Mouse (Mus musculus) erythroblast, embryonic 14.5 days (primary cell): ENCODE measurements around the gene Kpna1.
"Not testable (repeated sequence)": the region's sequence is repeated elsewhere in the genome, so short reads cannot be mapped to it uniquely, and the experiment has no call there.

Experiments used
- GATA1 ChIP-seq: IDR thresholded peaks from 2 replicates; pipeline ENCODE4 v1.6.1; 2012; ENCODE audit warnings: low read length, inconsistent platforms, mixed read lengths
- TAL1 ChIP-seq: IDR thresholded peaks from 3 replicates; pipeline ENCODE4 v1.6.1; 2012; ENCODE audit warnings: low read length, inconsistent platforms, mixed read lengths

DNA sequence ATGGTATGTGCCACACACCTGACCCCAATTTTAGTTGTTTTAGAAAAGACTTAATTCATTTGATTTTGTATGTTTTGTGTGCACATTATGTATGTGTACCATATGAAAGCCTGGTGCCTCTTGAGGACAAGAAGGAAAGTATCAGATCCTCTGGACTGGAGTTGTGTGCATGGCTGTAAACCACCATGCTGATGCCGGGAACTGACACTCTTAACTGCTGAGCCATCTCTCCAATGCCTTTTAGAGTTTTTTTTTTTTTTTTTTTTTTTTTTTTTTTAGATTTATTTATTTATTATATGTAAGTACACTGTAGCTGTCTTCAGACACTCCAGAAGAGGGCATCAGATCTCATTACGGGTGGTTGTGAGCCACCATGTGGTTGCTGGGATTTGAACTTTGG lies 49.6 kb downstream of the Kpna1 start:
- TF ChIP-seq TAL1, GATA1: not testable (repeated sequence)
